Mouse (Mus musculus): ENCODE data around the gene Prdm8.

Gene Prdm8

DNA sequence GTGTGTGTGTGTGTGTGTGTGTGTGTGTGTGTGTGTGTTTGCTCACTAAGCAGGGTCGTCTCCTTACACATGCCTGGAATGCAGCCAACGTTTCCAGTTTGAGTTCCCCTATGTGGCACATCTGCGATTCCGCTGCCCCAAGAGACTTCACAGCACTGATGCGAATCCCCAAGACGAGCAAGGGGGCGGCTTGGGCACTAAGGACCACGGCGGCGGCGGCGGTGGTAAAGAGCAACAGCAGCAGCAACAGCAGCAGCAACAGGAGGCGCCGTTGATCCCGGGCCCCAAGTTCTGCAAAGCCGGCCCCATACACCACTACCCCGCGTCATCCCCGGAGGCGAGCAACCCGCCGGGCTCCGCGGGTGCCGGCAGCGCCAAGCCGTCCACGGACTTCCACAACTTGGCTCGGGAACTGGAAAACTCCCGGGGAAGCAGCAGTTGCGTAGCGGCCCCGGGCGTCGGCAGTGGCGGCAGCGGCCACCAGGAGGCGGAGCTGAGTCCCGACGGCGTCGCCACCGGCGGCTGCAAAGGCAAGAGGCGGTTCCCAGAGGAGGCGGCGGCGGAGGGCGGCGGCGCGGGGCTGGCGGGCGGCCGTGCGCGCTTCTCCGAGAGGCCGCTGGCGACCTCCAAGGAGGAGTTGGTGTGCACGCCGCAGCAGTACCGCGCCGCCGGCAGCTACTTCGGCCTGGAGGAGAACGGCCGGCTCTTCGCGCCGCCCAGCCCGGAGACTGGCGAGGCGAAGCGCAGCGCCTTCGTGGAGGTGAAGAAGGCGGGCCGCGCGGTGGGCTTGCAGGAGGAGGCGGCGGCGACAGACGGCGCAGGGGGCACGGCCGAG lies 18.2 kb downstream of the Prdm8 start:
- peak; percentile 54 to 83 for DNase-seq

DNA sequence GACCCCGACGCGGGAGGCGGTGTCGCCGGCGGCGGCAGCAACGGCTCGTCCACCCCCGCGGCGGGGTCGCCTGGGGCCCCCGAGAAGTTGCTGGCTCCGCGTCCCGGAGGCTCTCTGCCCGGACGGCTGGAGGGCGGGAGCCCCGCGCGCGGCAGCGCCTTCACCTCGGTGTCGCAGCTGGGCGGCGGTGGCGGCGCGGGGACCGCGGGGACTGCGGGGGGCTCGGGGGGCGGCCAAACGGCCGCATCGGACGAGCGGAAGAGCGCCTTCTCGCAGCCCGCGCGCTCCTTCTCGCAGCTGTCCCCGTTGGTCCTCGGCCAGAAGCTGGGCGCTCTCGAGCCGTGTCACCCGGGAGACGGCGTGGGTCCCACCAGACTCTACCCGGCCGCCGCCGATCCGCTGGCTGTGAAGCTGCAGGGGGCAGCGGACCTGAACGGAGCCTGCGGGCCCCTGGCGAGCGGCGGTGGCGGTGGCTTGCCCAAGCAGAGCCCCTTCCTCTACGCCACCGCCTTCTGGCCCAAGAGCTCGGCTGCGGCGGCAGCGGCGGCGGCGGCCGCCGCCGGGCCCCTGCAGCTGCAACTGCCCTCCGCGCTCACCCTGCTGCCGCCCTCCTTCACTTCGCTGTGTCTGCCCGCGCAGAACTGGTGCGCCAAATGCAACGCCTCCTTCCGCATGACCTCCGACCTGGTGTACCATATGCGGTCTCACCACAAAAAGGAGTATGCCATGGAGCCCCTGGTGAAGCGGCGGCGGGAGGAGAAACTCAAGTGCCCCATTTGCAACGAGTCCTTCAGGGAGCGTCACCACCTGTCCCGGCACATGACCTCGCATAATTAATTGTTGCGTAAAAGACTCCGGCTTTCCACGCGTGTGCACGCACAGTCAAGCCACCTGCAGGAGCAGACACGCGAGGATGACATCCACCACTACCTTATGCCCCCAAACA lies 19.1 kb downstream of the Prdm8 start:
- DNase-seq: peak in 1 of 2 experiments; percentile 7

DNA sequence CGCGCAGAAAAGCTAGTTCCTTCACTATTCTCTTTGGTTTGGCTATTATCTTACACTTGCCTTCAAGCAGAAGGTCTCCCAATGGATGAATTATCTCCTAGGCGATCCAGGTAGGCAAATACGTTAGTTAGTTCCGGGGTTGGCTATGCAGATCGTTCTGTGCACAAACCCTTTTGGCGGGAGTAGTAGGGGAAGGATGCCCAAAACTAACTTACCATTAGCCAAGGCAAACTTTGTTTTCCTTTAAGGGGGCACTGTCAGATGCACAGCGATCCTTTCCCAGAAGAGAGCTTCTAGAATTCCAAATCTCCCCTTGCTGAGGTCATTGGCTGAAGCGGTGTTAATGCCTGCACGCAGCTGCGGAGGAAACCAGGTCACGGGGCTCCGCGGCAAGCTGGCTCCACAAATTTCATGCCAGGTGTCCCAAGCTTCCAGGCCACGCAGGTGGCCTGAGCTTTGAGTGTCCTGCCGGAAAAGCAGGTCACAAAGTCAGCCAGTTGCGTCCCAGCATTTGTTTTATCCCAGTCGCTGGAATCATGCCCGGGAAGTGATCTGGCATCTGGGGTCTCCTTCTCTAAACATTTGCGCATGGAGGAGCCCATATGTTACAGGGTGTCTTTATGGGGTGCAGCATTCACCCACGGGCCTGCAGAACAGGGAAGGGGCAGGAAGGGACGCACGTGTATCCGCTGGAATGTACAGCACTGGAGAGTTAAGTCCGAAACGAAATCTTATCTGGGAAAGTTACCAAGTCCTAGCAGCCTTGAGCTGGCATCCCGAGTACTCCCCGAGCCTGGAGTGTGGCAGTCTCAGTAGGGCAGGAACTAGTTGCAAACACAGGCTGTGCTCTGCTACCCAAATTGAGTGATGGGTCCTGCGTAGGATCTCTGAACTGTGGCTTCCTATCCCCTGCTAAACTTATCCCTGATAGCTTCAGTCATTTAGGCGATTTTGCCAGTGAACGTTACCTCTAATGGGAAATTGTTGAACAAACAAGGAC lies 22.5 kb downstream of the Prdm8 start:
- DNase-seq: no peak

DNA sequence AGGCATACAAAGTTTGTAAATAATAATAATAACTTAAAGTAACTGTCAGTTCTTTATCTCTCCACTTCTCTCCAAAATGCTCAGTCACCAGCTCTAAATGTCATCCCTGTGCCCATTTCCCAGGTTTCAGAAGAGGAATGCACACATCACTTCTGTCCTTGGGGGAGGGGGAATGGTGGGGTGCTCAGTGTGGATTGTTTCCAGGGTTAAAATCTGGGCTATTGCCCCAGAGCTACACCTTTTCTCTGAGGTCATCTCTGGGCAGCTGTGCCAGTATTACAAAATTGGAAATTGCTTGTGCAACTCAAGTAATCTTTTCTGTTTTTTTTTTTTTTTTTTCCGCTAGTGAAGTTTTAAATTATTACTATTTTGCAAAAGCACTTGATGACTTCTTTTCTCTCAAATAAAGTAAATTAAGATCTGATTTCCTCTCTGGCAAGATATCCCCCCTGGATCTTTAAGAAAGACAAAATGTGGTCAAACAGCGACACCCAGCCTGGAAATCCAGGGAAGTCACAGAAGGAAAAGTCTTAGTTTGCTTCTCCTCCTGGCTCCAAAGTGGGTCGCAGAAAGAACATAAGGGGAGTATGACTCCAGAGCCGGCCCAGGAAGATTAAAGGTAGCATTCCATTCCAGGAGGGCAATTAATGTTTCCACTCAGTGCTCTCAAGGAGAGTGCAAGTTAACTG lies 25.4 kb downstream of the Prdm8 start:
- no peak for DNase-seq

DNA sequence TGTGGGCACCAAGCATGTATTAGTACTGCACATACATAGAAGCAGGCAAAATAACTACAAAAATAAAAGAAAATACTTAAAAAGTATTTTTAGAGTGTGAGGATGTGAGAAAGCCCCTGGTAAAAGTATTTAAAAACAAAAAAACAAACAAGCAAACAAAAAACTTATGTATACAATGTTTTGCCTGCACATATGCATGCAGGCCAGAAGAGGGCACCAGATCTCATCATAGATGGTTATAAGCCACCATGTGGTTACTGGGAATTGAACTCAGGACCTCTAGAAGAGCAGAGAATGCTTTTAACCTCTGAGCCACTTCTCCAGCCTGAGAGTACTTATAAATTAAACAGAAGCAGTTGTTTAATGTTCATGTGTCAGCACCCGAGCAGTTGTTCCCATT lies 28.0 kb downstream of the Prdm8 start:
- no peak for DNase-seq

DNA sequence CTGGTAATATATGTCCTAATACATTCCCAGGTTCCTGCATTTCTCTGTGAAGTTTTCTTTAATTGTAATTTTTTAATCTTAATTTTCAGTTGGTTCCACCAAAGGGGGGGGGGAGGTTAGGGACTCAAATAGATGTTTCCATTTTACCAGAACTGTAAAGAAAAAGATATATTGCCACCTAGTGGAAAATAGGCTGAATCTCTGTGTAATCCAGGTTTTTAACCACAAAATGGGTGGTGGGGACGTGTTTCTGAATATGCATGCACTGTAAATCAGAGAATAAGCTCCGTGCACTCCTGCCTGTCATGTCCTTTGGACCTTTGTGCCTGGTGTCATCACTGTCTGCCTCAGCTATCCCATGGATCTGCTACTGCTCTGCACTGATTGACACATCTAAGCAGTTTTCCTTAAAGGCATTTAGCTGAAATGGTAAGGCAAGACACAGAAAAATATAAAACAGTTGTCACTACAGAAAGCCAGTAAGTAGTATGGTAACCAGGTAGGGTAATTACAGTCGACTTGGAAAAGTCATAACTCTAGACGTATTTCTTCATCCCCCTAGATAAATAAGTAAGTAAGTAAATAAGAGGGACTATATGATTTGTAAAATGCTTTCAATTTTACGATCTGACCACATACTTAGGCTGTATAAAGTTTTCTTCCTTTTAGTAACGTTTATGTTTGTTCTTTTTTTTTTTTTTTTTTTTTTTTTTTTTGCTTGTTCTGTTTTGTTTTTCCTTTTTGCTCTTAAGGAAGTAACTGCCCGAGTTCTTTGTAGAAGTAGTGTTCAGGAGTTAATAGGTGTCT lies 31.6 kb downstream of the Prdm8 start:
- DNase-seq: no peak

DNA sequence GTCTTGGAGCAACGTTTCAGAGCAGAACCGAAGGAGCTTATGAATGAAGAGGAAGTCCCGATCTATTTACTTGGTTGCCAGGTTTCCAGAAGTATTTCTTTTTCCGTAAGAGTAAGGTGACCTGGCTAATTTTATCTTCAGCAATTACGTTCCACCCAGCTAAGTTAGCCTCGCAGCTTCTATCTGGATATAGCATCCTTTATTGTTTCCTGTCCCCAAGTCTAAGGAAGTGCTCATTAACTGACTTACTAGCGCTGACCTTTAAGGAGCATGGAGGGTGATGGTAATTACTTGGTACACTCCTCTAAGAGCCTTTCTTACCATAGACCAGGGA lies 32.2 kb downstream of the Prdm8 start:
- no peak for DNase-seq

DNA sequence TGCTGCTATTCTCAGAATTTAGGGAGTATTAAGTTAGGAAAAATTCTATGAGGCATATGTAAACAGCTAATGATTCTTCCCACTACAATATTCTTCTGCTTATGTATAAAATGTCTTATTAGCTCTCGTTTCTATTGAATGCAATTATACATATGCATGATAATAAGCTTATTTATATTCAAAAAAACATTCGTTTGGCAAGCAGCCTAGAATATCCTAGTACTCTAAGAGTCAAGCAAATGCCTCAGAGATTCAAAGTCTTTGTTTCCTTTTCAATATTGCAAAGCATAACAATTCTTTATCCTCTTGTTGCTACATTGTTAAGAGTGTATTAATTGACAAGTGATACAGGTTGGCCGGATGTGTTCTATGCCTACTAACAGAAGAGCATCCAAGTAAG lies 34.6 kb downstream of the Prdm8 start:
- no peak for DNase-seq

DNA sequence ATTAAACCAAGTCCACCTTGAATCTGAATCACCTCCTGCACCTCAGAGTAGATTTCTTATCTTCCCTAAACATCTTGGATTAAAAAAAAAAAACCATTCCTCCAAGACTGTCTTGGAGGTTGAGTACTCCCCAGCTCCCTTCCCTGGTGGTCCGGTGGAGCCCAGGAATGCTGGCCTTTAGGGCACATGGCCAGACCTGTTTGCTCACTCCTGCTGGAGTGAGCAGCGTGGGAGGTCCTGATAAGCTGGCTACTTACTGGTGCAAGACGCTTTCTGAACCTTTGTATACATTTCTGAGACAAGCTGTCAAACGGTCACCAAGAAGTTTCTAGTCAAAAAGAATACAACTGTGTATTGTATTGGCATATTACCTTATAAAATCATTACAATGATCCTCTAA lies 36.0 kb downstream of the Prdm8 start:
- no peak for DNase-seq

DNA sequence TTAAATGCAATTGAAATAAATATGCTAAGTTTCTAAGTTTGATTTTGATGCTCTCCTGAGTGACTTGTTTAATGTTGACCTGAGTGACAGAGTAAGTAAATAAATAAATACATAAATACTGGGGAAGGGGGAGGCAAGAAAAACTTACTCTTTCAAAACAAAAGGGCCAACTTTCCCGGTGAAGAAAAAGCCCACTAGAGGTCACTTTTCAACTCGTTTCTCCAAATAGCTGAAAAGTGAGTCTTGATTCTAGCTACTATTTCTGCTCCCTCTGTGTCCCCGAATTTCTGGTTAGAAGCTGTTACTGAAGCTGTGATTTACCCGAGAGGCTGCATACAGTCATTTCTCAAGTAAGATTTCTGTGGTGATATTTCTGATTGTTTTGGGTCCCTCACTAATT lies 45.5 kb downstream of the Prdm8 start:
- no peak for DNase-seq

DNA sequence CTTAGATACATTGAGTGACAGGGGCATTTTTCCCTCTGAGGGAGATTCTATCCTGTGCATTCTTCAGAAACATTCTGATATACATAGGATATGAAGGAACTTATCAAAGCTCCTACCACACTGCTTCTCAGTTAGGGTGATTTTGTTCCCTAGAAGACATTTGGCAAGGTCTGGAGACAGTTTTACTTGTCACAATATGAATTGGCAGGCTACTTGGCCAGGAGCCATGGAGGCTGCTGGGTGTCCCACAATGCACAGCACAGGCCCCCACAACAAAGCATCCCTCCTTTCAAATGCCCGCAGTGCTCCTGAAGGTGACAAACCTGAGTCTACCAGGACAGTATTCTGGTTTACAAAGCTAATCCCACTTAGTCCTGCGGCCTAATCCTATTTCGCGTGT lies 55.0 kb downstream of the Prdm8 start:
- DNase-seq: no peak

DNA sequence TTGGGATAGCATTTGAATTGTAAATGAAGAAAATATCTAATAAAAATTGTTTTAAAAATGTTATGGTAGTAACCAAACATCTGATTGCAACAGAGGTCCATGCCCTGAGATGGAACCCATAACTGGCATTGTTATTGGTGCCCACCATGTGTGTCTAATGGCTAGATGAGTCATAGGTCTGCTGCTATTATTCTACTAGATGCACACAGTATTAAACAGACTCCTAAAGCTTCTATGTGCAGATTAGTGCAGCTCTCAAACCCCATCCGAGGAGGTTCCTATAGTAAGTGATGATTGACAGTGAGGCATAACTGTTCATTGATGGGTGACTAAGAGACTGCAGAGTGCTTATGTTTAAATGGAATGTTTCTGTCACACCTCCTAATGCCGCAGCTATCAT lies 59.7 kb downstream of the Prdm8 start:
- DNase-seq: no peak

DNA sequence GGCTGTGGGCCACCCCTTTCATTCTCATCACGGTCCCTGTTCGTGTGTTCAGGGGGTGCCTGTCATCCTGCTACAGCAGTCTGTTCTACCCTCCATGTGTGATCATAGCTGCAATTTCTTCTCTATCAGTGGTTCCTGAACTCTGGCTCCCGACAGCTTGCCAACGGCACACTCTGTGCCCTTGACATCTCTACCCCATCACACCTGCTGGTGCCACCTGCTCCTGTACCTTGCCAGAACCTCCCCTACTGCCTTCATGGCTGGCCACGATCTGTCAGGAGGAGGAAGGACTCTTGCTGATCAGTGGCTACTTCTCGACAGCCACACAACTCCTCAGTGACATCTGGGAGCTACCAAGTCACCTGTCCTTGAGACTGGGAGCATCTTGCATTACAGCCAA lies 62.5 kb downstream of the Prdm8 start:
- DNase-seq: no peak

DNA sequence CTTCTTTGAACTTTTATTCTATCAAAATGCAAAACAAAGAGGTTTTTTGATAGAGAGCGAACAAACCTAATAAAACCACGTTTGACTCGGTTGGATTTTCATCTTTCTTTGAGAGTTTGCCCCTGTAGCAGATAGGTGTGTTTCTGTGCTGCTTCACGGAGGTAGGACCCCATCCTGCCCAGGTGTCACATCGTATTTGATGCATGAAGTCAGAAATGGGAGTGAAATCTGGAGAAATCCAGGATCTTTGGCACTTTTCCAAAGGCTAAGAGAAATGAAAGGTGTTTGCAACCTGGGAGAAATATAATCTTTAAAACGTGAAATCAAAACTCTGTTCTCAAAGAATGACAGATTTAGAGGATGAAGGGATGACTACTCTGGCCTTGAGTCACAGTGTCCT lies 71.5 kb downstream of the Prdm8 start:
- no peak for DNase-seq

All from spleen, adult 18-20 months (tissue).